Mouse (Mus musculus) cerebellum, postnatal 10 days (tissue): ENCODE data around the gene Baz2b.
"Not testable (repeated sequence)": the region's sequence is repeated elsewhere in the genome, so short reads cannot be mapped to it uniquely, and the experiment has no call there.

ENCODE experiments used
- DNase-seq, 2 experiments: peaks; one replicate each; pipeline ENCODE4 v3.0.0; 2021; ENCODE audit warnings: mixed read lengths in 2 of 2

Baz2b gene

DNA sequence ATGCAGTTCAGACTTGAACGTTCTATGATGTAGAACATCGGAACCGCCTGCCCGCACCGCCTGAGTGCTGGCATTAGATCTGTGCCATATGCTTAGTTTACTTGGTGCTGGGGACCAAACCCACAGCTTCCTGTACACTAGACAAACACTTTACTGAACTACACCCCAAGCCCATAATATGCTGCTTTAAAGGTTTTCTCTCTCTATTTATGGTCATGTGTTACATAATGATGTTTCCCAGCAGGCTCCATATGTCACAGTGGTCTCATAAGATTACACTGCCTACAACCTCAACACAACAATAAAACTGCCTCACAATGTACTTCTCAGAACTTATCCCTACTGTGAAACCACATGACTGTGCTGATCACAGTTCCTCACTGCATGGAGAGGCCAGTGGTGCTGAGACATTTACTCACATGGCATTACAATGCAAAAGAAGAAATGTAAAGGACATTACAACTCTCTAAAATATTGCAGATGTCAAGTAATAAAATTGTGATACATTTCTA is 9.5 kb downstream of the Baz2b start:
- no peak for DNase-seq

DNA sequence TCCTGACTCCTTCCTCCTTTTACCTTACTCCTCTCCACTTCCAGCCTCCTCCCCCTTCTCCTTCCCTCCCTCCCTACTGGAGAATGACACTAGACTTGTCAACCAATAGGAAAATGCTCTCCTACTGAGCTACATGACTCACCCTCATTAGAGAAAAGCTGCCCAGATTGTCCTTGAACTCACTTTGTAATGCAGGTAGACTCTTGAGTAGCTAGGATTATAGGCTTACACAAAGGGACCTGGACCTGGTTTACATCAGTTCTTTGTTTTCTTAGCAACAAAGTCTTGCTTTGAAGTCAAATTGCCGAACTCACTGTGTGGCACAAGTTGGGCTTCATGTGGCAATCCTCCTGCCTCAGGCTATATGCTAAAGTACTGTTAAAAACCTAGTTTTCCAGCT is 12.8 kb downstream of the Baz2b start:
- DNase-seq = no peak

DNA sequence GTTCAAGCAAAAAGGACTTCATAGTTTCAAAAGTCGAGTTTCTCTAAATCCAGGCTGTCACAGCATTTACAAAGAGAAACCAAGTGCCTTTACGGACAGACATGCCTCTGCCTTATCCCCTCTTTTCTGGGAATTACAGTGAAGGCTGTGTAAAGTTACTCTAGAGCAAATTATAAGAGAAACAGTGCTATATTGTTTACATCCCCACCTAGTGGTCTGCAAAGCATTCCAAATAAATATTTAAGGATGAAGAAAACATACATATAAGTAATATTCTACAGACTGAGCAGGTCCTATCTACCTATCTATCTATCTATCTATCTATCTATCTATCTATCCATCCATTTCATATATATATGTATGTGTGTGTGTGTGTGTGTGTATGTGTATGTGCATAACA is 27.9 kb downstream of the Baz2b start:
- DNase-seq = no peak

DNA sequence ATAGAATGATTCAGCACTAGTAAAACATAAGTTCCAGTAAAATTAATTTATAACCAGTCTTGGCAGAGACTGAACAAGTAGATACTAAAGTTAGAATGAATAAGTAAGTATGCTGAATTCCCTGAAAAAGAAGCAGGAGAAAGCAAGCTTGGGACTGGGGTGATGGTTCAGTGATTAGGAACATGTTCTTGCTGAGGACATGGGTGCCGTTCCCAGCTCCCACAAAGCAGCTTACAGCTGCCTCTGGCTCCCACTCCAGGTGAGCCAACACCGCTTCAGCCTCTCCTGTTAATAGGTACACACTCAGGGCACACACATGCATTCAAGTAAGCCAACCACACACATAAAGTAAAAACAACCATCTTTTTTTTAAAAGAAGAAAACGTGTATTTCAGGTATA is 32.1 kb downstream of the Baz2b start:
- DNase-seq = no peak

DNA sequence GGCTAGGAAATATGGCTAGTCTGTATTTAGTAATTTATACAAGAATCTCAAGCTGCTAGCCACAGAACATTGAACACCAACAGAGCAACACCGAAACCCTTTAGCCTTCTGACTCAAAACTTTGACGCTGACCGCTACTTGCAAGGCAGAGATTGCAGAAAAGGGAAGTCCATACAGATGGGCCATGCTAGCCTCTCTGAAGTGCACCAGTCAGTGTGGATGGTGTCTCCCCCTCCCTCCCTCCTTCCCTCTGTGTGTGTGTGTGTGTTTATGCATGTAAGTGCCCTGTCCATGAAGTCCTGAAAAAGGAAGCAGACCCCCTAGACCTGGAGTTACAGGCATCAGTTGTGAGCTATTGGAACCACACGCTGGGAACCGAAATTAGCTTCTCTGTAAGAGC is 33.6 kb downstream of the Baz2b start:
- no peak for DNase-seq

DNA sequence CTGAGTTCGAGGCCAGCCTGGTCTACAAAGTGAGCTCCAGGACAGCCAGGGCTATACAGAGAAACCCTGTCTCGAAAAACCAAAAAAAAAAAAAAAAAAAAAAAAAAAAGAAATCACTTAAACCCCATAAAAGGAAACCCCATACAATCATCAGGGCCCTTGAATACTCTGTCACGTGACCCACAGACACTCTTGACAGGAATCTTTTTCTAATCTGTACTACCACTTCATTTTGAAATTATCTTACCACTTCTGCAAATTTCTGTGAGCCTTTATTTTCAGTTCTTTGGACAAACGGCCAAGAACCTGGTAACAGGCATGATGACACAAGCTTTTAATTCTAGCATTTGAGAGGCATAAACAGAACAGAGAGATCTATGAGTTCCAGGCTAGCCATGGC is 34.6 kb downstream of the Baz2b start:
- DNase-seq = no peak

DNA sequence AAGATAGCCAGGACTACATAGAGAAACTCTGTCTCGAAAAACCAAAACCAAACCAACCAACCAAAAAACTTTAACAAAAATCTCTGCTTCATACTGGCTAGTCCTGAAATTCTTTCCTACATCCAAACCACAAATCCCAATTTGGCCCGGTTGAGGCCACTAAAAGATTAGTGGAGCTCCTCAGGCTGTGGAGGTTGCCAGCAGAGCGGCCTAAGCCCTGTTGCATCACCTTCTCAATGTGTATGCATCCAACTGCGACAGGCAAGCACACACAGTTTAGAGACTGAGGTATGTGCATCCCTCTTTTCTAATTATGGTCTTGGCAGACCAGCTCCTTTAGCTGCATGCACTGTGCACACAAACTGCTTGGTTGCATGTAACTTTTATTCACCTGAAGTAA is 36.0 kb downstream of the Baz2b start:
- no peak for DNase-seq

DNA sequence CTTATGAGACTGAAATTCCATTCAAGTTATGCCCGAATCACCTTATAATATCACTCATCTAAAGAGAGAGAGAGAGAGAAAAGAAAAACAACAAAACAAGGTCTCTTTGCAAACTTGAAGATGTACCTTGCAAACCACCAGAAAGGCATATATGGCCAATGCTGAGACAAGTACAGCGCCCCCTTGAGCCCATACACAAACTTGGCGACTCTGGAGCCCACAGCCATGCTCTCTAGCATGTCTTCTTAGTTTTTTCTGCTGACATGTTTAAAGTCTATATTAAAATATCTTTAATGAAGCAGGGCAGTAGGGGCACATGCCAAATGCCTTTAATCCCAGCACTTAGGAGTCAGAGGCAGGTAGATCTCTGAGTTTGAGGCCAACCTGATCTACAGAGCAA is 36.4 kb downstream of the Baz2b start:
- DNase-seq = no peak

DNA sequence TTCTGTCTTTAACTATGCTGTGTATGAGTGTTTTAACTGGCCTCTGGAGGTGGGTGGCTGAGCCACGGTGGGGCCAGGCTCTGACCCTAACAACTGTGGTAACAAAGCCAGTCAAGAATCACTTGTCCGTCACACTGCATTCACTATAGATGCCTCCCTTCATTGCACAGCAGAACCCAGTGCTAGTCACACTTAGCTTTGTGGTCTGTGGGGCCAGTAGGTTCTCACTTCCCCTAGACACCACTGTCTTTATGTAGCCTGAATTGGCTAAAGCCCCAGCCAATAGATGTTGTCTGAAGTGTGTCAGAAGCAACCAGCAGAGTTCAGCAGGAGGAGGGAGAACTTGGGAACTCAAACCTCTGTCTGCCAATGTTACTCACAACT is 37.1 kb downstream of the Baz2b start:
- DNase-seq = no peak

DNA sequence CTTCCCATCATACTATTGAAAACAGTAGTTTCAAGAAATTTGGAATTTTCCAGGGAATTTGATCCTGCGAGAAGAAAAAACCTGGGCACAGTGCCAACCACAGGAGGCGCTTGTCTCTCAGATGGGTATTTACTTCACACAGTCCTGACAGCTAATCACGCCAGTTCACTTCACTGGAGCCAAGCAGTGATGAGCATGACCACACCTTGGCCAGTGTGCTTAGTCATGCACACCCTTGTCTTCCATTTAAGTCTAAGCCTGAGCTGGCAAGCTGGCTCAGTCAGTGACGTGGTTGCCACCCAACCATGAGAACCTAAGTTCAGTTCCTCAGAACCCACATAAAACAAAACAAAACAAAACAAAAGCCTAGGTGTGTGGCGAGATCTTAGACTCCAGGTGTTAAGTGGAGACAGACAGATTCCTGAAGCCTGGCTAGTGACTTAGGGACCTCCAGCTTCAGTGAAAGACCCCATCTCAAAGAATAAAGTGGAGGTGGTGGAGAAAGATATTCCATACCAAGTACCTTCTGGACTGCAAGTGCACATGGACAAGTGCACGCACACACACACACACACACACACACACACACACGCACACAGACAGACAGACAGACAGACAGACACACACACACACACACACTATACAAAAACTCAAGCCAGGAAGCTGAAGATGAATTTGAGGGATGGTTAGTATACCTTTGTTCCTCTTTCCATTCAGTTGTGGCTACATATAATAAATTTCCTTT is 37.7 kb downstream of the Baz2b start:
- peak; percentile 68 to 75 for DNase-seq

DNA sequence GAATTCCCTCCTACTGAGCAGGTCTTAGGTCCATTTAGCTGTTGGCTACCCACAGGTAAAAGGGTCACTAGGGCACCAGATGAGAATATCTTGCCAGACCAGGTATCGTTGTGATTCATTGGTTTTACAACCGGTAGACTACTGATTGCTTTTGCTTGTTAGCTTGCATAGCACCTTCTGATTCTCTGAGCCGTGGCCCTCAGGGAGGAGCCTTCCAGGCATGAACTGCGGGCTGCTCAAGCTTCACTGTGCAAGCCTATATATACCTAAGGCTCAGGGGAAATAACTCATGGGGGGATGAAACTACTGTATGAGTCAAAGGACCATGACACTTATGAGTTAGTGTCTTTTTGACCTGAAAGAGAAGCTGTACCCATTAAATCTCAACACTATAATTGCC is 42.8 kb downstream of the Baz2b start:
- no peak for DNase-seq

DNA sequence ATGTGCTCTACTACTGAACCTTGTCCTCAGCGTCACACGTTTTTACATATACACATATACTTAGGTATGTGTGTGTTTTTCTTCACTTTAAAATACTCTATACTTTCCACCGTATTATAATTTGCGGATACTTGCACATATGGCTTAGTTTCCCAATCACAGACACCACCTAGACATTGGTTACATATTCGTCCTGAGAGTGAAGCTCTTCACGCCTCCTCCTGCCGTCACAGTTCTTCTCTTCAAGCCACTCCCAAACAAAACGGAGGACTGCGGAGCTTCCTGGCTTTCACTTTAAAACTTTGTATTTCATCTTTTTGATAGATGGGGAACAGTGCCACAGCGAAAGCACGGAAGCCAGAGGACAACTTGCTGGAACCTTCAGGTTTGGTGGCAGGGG is 44.0 kb downstream of the Baz2b start:
- no peak for DNase-seq

DNA sequence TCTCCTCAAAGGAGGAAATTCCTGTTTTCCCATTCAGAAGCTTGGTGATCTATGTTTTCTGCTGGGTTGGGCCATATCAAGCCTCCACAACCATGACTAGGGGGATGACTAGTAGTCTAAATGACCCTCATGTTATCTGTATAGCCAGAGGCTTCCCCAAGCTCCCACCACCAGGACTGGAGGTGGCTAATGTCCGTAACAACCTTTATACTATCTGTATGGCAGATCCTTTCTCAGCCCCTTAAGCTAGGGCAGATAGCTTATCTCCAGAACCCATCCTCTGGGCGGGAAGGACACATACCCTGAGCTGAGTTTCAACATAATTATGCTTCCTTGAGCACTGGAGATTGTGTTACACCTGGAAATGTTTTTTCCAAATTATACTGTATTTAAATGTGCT is 45.9 kb downstream of the Baz2b start:
- DNase-seq = no peak

DNA sequence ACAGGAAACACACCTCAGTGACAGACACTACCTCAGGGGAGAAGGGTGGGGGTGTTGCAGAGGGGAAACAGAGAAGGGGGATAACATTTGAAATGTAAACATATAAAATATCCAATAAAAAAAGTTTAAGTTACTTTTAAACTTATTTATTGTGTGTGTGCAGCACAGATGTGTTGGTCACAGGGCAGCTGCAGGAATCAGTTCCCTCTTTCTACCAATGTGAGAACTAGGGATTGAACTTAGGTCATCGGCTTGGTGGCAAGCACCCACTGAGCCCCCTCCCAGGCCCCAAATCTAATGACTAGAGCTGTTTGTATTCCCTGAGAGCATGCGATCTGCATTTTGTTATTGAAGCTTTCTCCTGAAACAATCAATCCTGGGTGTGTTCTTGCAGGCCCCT is 57.2 kb downstream of the Baz2b start:
- DNase-seq = no peak

DNA sequence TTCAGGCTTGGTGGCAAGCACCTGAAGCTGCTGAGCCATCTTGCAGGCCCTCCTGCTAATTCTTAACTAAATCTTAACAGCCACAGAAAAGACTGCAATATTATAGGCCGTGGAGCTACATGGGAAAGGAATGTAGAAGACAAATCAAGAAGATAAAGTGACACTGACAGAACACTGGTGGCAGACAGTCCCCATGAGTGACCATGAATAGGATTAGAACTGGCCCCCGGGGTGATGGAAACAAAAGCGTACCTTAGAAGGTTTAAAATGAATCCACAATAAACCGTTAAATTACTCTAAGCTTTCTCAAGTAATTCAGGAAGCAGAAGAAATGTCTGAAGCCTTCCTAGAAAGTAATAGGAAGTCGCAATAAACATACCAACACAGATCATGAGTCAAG is 61.0 kb downstream of the Baz2b start:
- no peak for DNase-seq

DNA sequence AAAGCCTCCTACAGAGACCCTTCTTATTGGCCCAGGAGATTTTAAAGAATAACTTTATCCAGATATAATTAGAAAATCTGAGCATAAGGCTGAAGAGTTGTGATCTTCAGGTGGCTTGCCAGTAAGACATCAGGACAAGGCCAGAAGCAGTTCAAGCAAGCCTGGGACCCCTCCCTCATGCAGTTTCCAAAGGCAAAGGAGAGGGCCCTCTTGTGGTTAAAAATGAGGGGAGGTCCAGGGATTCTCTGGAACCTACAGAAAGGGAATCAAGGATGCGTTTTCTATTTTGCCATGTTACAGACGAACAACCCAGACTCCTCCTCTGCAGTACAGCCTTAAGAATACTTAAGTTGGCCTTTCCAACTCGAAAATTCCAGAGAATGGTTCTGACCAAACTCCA is 62.2 kb downstream of the Baz2b start:
- DNase-seq = peak; percentile 32 to 42

DNA sequence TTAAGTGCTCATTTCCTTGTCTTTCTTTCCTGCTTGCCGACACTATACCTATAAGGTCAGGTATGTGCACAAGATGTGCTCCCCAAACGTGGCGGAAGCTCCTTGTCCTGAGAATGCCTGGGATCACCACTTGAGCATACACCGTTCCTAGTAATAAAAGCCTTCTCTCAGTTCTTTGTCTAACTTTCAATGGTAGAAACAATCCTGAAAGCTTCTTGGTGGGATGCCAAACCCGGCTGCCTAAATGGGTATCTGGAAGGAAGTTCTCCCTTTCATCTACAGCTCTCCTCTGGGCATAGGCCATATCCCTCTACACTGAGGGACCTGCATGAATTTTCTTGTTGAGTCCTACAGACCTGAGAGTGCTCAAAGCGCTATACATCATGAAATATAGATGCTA is 63.9 kb downstream of the Baz2b start:
- DNase-seq = peak; percentile 29 to 32

DNA sequence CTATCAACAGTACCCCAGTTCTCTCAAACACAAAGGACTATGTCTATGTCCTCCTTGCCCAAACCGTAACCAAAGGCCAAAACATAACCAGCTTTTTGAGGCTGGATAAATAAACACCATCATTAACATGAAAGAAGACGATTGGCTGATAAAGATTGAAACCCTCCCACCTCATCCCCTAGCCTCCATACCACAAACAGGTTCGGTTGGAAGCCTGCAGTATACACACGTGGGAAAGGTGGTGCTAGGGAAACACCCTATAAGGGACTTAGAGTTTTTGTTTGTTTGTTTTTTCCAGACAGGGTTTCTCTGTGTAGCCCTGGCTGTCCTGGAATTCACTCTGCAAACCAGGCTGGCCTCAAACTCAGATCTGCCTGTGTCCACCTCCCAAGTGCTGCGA is 66.3 kb downstream of the Baz2b start:
- no peak for DNase-seq

DNA sequence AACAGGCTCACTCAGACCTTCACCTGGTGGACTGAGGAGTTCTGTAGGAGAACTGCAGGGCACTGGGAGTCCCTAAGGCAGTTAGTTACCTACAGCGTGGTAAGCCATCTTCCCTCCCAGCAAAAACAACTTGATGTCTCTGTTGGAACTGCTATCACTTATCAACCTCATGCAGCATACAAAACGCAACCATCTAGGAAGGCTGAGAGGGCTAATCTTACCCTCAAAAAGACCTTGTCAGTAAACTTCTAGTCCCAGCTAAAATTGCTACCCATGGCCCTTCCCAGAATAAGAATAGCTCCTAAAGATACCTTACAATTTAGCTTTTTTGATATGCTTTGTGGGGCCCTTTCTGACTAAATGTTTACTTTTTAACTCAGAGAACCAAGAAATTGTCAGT is 67.4 kb downstream of the Baz2b start:
- no peak for DNase-seq

DNA sequence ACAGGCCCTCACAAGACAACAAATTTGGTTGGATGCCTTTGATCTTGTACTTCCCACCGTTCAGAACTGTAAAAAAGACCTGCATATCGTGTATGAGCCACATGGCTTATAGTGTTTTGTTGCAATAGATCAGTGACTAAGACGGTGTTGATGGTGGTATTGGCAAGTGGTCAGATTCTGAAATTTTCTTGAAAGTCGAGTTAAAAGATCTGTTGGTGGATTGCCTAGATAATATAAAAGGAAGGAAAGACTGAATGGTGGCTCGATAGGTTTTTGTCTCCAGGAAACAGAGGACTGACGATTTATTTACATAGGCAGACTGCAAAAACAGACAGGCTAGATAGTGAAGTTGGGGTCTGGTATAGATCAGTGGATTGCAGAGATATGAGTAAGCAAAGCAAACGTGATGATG is 70.9 kb downstream of the Baz2b start:
- no peak for DNase-seq

DNA sequence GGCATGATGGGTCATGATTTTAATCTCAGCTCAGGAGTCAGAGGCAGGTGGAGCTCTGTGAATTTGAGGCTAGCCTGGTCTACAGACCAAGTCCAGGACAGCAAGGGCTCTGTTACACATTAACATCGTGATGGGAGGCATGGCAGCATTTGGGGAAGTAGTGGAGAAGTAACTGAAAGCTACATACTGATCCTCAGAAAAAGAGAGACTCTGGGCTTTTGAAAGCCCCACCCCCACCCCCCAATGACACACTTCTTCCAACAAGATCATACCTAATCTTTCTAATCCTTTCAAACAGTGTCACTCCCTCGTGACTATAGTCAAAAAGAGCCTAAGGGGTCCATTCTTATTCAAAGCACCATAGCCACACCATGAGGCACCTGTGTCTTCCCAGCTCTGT is 73.8 kb downstream of the Baz2b start:
- no peak for DNase-seq

DNA sequence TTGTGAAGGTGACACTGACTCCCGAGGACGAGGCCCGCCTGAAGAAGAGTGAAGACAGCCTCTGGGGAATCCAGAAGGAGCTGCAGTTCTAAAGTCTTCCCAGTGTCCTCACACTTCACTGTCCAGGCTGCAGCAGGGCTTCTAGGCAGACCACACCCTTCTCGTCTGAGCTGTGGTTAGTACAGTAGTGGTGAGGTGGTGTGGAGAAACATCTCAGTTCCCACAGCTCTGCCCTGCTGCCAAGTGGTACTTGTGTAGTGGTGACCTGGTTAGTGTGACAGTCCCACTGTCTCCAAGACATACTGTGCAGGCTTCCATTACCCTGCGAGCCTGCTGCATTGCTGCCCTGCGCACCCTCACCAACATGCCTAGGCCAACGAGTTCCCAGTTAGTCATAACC is 74.7 kb downstream of the Baz2b start:
- not testable (repeated sequence) for DNase-seq

DNA sequence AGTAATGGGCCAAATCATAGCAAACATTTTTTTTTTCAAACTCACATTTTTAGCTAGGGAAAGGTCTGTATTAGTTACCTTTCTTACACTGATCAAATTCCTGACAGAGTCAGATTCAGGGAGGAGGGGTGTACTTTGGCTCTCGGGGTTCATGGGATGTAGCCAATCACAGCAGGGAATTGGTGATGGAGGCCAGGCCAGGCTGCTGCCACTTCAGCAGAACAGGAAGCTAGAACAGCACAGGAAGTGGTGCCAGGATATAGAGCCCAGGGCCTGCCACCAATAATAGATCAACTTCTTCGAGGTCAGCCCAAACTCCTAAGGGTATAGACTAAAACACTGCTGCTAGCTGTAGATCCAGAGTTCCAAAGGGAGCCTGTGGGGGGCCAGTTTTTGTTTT is 76.6 kb downstream of the Baz2b start:
- peak; percentile 76 to 80 for DNase-seq

DNA sequence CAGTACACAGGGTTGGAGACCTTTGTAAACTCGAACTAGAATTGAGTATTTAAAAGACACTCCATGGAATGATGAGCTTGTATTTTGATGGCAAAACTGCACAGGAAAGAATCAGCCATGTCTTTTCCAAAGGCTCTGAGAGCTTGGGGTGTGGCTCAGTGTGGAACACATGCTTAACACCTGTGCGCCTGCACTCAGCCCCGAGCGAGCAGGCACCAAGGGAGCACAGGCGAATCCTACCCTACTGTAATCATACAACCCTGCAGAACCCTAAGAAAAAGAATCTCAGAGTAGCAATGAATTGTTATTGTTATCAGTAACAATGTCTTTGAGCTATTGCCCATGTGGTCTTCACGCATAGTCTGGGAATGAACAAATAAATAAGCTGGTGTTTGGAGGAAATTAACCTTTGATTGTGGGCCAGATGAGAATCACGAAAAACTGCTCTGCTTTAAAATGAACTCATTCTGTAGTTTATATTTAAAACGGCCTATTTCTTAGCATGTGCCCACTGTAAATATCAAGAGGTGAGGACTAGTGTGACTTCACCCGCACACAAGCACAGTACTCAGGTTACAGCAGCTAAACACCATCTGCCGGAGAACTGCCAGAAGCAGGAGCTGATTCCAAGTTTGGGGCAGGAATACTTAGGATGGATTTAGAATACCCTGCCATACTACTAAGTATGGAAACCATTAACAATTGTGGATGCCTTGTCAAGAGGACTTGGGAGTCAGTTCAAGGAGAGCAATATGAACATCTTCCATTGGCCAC is 77.2 kb downstream of the Baz2b start:
- DNase-seq = peak; percentile 34 to 41

DNA sequence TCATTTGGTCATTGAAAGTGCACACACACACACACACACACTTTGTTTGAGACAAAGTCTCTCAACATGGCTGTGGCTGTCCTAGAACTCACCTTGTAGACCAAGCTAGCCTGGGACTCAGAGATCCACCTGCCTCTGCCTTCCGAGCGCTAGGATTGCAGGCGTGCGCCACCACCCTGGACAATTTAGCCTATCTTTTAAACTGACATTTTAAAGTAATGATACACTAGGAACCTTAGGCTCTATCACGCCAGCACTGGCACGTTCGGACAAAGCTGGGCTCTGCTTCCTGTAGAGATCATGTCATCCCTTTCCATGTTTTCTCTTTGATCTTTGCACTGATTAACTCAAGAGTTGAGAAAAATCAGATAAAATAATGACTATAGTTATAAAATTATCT is 81.0 kb downstream of the Baz2b start:
- DNase-seq = no peak
